Mouse (Mus musculus) liver, embryonic 11.5 days (tissue): Measurements from ENCODE around the gene Rnf39. TPM values are rescaled to one million over a fixed set of nuclear protein-coding genes. Genes with fewer than 3 reads are reported as not detected.
"Not testable (repeated sequence)": the region's sequence is repeated elsewhere in the genome, so short reads cannot be mapped to it uniquely, and the experiment has no call there.

ENCODE experiments used
- ATAC-seq: fragments of 200-750 bp; cut with Nextera tagmentation; replicated peaks from 2 replicates; pipeline ENCODE4 v1.8.0; 2017; ENCODE audit warnings: moderate number of reproducible peaks, mild to moderate bottlenecking, moderate TSS enrichment, moderate library complexity; ENCODE audit not compliant: low FRiP score
- DNase-seq: peaks from one replicate; pipeline ENCODE4 v3.0.0-alpha.2; 2017; ENCODE audit warnings: low spot score
- H3K27ac ChIP-seq: fragments of 300-500 bp; sonication (generic); 2 replicates; pipeline ENCODE4 v1.5.1; 2014; ENCODE audit warnings: mild to moderate bottlenecking, low read depth, low read length, control low read depth
- H3K27me3 ChIP-seq: fragments of 300-500 bp; sonication (generic); replicated peaks from 2 replicates; pipeline ENCODE4 v1.6.1; 2014; ENCODE audit warnings: low read length, mixed read lengths; ENCODE audit not compliant: control insufficient read depth, insufficient read depth
- H3K36me3 ChIP-seq: fragments of 300-500 bp; sonication (generic); 2 replicates; pipeline ENCODE4 v1.6.1; 2014; ENCODE audit warnings: mild to moderate bottlenecking, low read length, moderate library complexity, mixed read lengths; ENCODE audit not compliant: control insufficient read depth, insufficient read depth
- H3K4me1 ChIP-seq: fragments of 300-500 bp; sonication (generic); replicated peaks from 2 replicates; pipeline ENCODE4 v1.6.1; 2014; ENCODE audit warnings: low read length, mixed read lengths; ENCODE audit not compliant: control insufficient read depth, insufficient read depth
- H3K4me2 ChIP-seq: fragments of 300-500 bp; sonication (generic); 2 replicates; pipeline ENCODE4 v1.6.1; 2014; ENCODE audit warnings: mild to moderate bottlenecking, control low read depth, moderate library complexity
- H3K4me3 ChIP-seq: fragments of 300-500 bp; sonication (generic); 2 replicates; pipeline ENCODE4 v1.5.1; 2014; ENCODE audit warnings: low read depth, low read length, control low read depth
- H3K9ac ChIP-seq: fragments of 300-500 bp; sonication (generic); 2 replicates; pipeline ENCODE4 v1.6.1; 2014; ENCODE audit warnings: low read depth, low read length, control low read depth
- H3K9me3 ChIP-seq: fragments of 300-500 bp; sonication (generic); 2 replicates; pipeline ENCODE4 v1.6.1; 2016; ENCODE audit warnings: low read length, inconsistent platforms, mixed read lengths; ENCODE audit not compliant: control insufficient read depth
- WGBS: fragments of 180-500 bp; shearing (Covaris S2); extraction: QIAGEN DNeasy Blood & Tissue Kit; methylation state at CpG from one replicate; pipeline ENCODE4 v1.1.7; 2014; 5-methylcytosine and 5-hydroxymethylcytosine counted together
- polyA plus RNA-seq: library from polyadenylated mRNA; unstranded; fragments of >200 nt; fragmentation: Nextera tagmentation; extraction: Ambion mirVana; gene quantifications from 2 replicates; pipeline ENCODE4 v1.2.1, GENCODE M21; 2014

Gene Rnf39
- polyA plus RNA-seq, 1 experiment from 2014 or later, result 0.14 TPM

- Histone ChIP-seq H3K4me1 (no peaks in the 10 kb centered on the region), H3K27ac (no peak within 1 kb of the TSS), H3K4me3 (no peak within 1 kb of the TSS), H3K27me3 (peaks cover 10% of the 10 kb centered on the region; the same call in 1 of the 2 replicates), H3K36me3 (no peaks in the 10 kb centered on the region), H3K4me2 (peak within 1 kb of the TSS; percentile 49), H3K9ac (no peak within 1 kb of the TSS), H3K9me3 (no peaks in the 10 kb centered on the region)
- WGBS, result 8% methylated on average over 18 of the region's 18 CpGs
- ATAC-seq, result no peak
- no peak for DNase-seq
Observed at GRCm38 (mm10) chr17:36981221-36981813, 38.6 kb downstream of the Rnf39 start, which contains the start of gene 2410137M14Rik. TSS of gene 2410137M14Rik (minus strand) at chr17:36981237.

GRCm38 (mm10) chr17:36981845-36982244, 39.1 kb downstream of the Rnf39 start:
- 6% methylated on average over 4 of the region's 4 CpGs for WGBS
- Histone ChIP-seq H3K4me2 (peak overlapping the region; percentile 49), H3K27ac (no peak overlapping the region), H3K9ac (no peak overlapping the region), H3K9me3 (no peaks in the 10 kb centered on the region), H3K4me3 (no peak overlapping the region), H3K4me1 (no peaks in the 10 kb centered on the region), H3K36me3 (no peaks in the 10 kb centered on the region), H3K27me3 (peaks cover 11% of the 10 kb centered on the region; the same call in 1 of the 2 replicates)
- DNase-seq (no peak), ATAC-seq (no peak)

DNA sequence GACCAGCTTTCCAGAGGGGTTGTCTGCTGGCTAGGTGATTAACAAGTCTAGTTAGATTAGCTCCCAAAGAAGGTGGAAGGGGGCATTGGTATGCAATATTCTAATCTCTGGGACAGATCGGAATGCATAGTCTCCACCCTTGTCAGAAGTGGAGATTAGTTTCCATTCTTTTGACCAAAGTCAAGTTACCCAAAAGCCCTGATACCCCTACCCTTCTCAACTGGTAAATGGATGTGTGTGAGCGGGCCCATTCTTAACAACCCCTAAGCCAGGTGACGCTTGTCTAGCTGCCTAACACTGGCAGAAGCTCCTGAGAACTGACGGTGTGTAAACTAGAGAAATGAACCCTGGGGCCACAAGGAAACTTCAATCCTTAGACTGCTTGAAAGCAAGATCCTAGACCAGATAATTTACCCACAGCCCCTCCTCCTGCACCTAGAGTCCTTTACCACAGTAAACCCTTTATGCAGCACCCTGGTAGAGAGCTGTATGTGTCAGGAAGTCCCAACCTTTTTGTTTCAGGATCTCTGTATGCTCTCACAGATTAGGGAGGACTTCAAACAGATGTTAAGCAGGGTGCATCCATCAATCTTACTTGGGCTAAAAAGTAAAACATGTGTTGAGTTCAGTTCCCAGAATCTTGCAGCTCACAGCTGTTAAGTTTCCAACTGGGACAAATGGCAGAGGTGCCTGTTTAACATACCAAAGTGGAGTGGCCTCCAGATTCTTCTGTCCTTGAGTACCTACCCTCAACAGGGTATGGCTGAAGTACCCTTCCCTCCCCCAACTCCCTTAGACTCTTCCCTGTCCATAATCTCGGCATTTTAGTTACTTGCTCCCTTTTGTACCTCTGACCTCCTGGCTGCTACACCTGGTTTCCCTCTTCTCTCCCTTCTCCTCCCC, 39.8 kb downstream of the Rnf39 start:
- Histone ChIP-seq H3K9me3 (no peaks in the 10 kb centered on the region), H3K4me3 (no peak overlapping the region), H3K27ac (no peak overlapping the region), H3K27me3 (peaks cover 16% of the 10 kb centered on the region), H3K4me1 (no peaks in the 10 kb centered on the region), H3K9ac (no peak overlapping the region), H3K36me3 (no peaks in the 10 kb centered on the region), H3K4me2 (no peak overlapping the region)
- ATAC-seq (no peak), DNase-seq (no peak)
- 31% methylated on average over 5 of the region's 5 CpGs for WGBS

GRCm38 (mm10) chr17:36988475-36988874, 45.8 kb downstream of the Rnf39 start:
- Histone ChIP-seq H3K27me3 (peaks cover 27% of the 10 kb centered on the region), H3K9me3 (no peaks in the 10 kb centered on the region), H3K4me2 (0 out of 2 replicates have a peak overlapping the region, but pooled peaks have one; percentile 12), H3K4me3 (no peak overlapping the region), H3K9ac (no peak overlapping the region), H3K4me1 (no peaks in the 10 kb centered on the region), H3K36me3 (no peaks in the 10 kb centered on the region), H3K27ac (no peak overlapping the region)
- 7% methylated on average over 24 of the region's 24 CpGs for WGBS
- ATAC-seq, result no peak
- DNase-seq, result no peak

DNA sequence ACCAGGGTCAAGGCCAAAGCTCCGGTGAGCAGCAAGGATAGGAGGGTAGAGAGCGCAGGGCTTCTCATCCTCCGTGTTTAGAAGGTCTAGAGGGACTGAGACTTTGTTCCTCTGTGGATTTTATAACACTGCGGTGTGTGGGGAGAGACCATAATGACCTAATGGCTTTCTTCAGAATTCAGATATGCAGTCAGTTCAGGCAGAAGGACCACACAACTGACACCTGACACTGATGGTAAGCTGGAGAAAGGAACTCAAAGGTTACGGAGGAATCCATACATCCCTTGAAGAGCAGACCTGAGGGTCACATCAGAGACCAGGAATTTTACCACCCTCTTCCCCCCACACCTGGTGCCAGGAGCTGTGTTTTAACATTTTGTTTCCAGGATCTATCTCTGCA, 46.7 kb downstream of the Rnf39 start, which contains the start of gene H2-M5:
Gene H2-M5 (minus strand): TSS at position 101 of the 400 bp plus-strand sequence.
- H3K36me3 ChIP-seq, result no peaks in the 10 kb centered on the region
- no peaks in the 10 kb centered on the region for H3K4me1 ChIP-seq
- H3K9ac ChIP-seq, result no peak within 1 kb of the TSS
- no peak within 1 kb of the TSS for H3K4me3 ChIP-seq
- no peak within 1 kb of the TSS for H3K27ac ChIP-seq
- H3K9me3 ChIP-seq, result no peaks in the 10 kb centered on the region
- peaks cover 27% of the 10 kb centered on the region for H3K27me3 ChIP-seq
- DNase-seq, result no peak
- 0 out of 2 replicates have a peak within 1 kb of the TSS, but pooled peaks have one; percentile 12 for H3K4me2 ChIP-seq
- 30% methylated on average over 5 of the region's 5 CpGs for WGBS
- no peak for ATAC-seq

GRCm38 (mm10) chr17:36990630-36991029, 47.9 kb downstream of the Rnf39 start:
- ATAC-seq, H3K4me1 ChIP-seq, H3K36me3 ChIP-seq, H3K4me2 ChIP-seq, H3K9me3 ChIP-seq, H3K9ac ChIP-seq, H3K27ac ChIP-seq, DNase-seq, H3K4me3 ChIP-seq: not testable (repeated sequence)
- 89% methylated on average over 6 of the region's 6 CpGs for WGBS
- H3K27me3 ChIP-seq, result peaks cover 27% of the 10 kb centered on the region

DNA sequence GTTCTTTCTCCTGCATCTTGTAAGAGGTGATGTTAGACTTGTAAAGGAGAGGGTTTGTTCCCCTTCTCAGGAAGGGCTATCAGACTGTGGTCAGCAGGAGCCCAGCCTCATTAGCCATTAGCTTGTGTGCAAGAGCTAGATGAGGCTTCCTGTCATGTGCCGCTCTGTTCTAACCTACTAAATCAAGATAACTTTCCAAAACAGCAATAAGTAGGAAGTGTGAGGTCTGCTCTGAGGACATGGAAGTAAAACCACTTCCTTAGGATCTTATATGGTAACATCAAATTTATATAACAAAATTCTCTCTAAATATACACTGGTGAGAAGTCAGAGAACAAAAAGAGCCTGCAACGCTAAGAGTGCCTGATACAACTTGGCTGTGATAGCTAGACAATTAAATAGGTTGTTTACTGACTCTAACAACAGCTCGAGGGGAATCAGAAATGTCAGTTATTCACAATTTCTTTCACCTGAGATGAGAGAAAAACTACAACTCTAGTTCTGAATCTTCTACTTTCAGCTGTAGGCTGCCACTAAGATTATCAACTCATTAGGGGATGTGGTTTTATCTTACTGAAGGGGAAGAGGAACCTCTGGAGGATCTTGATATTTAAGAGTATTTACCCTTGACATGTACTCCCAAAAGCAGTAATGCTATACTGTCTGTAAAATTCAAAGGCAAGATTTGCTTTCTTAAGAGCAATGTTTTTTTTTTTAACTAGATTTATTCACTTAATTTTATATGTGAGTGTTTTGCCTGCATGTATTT, 49.8 kb downstream of the Rnf39 start:
- DNase-seq (no peak), ATAC-seq (no peak)
- Histone ChIP-seq H3K4me1 (no peaks in the 10 kb centered on the region), H3K9ac (no peak overlapping the region), H3K4me2 (no peak overlapping the region), H3K9me3 (no peaks in the 10 kb centered on the region), H3K4me3 (no peak overlapping the region), H3K27ac (no peak overlapping the region), H3K27me3 (peaks cover 21% of the 10 kb centered on the region), H3K36me3 (no peaks in the 10 kb centered on the region)
- 40% methylated on average over 3 of the region's 3 CpGs for WGBS

DNA sequence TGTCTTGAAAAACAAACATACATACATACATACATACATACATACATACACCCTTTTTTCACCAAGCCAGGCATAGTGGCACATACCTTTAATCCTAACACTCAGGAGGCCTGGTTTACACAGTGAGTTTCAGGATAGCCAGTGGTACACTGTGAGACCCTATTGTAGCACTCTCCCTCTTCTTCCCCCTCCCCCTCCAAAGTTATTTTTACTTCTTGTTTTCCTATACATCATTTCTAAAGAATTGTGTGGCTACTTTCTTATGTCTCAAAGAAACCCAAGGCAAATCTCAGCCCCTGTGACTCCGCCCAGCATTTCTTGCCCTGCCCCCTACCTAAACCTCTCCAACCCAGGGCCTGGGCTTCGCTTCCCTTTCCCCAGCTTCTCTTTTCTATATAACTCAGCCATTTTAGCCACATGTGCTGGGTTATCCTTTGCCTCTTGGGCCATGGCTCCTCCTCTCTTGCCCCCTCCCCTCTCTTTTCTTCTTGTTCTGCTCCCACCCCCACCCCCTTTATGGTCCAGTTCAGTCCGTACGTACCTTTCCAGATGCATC, 51.1 kb downstream of the Rnf39 start:
- Histone ChIP-seq H3K9ac (no peak overlapping the region), H3K9me3 (no peaks in the 10 kb centered on the region), H3K36me3 (no peaks in the 10 kb centered on the region), H3K27ac (no peak overlapping the region), H3K4me1 (no peaks in the 10 kb centered on the region), H3K4me3 (no peak overlapping the region), H3K27me3 (peaks cover 8% of the 10 kb centered on the region), H3K4me2 (no peak overlapping the region)
- ATAC-seq (no peak), DNase-seq (no peak)
- WGBS, result 86% methylated on average over 4 of the region's 4 CpGs
